Mouse (Mus musculus): ENCODE measurements at regions not wholly inside any gene's neighbourhood (a gene's known extent, or its start where the extent isn't known, plus 50 kb on each side); places are given as distances from the start of the nearest gene placed in this dataset.

DNA sequence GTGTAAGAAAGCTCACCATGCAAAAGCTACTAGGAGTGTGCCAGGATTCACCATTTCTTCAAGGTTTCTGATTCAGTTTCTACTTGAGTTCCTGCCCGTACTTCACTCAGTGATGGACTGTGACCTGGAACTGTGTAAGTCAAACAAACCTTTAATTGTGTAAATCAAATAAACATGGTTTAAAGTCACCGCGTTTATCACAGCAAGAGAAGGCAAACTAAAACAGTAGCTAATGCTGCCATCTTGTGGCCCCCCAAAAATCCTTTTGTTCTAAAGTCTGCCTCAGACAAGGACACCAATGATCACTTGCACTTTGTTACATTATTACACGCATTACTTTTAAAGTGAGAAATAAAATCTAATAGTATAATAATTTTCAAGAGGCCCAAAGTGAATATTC, 63.6 kb upstream of the Dcx start:
- DNase-seq (ENCODE audit: low read depth) = peak; percentile 9

All from fibroblast of lung, adult 2 months (primary cell).